Mouse (Mus musculus) ovary, adult 18-20 months (tissue): ENCODE measurements around the gene Olfr993.

Experiments
- DNase-seq: peaks from one replicate; pipeline ENCODE4 v3.0.0; 2022; ENCODE audit warnings: low spot score, mixed read lengths

Gene Olfr993

GRCm38 (mm10) chr2:85414777-85415176 is at the start of gene Olfr993:
Gene Olfr993 (minus strand): TSS chr2:85414877.
- no peak for DNase-seq

- no peak for DNase-seq
Measured at GRCm38 (mm10) chr2:85443539-85443938, 28.9 kb upstream of the Olfr993 start, which contains the start of gene Olfr995. Gene Olfr995 (minus strand): TSS chr2:85443639.

- no peak for DNase-seq
Measured at GRCm38 (mm10) chr2:85442546-85442945, 27.9 kb upstream of the Olfr993 start.

- DNase-seq = no peak
Measured at GRCm38 (mm10) chr2:85436351-85436750, 21.7 kb upstream of the Olfr993 start, which contains the start of gene Olfr994. Gene Olfr994 (minus strand): TSS chr2:85436451.

- no peak for DNase-seq
Measured at GRCm38 (mm10) chr2:85425893-85426292, 11.2 kb upstream of the Olfr993 start.

GRCm38 (mm10) chr2:85409369-85409768 is 5.3 kb downstream of the Olfr993 start, which contains the start of gene Olfr992:
Gene Olfr992 (minus strand): TSS chr2:85409469.
- DNase-seq = no peak
